Mouse (Mus musculus) cerebellum, adult 2 months (tissue): ENCODE data around the gene Mrps25.

Experiments
- CTCF ChIP-seq: fragments of 200-500 bp; IDR thresholded peaks from 2 replicates; pipeline ENCODE4 v1.5.1; 2011; ENCODE audit warnings: low read depth, mild to moderate bottlenecking, control low read depth, low read length, moderate library complexity, borderline replicate concordance; ENCODE audit not compliant: insufficient read depth
- POLR2A ChIP-seq: fragments of 200-500 bp; IDR thresholded peaks from 2 replicates; pipeline ENCODE4 v1.6.1; 2011; ENCODE audit warnings: low read length, control low read depth, borderline replicate concordance; ENCODE audit not compliant: insufficient read depth

GRCm38 (mm10) chr6:92126861-92127468, 56.9 kb downstream of the Mrps25 start:
- no peak for TF ChIP-seq CTCF
- TF ChIP-seq POLR2A, result no peak
